Mouse (Mus musculus) urinary bladder, postnatal 14 days (tissue): ENCODE data around the gene Pard3.

Experiments used
- DNase-seq: peaks from one replicate; pipeline ENCODE4 v3.0.0; 2021; ENCODE audit warnings: low spot score

Pard3 gene

GRCm38 (mm10) chr8:127608541-127609270 is 545.0 kb downstream of the Pard3 start:
- no peak for DNase-seq

- no peak for DNase-seq
Observed at GRCm38 (mm10) chr8:127609316-127609715, 545.6 kb downstream of the Pard3 start.

- no peak for DNase-seq
Observed at GRCm38 (mm10) chr8:127614206-127614605, 550.5 kb downstream of the Pard3 start.

GRCm38 (mm10) chr8:127616681-127617080 is 553.0 kb downstream of the Pard3 start:
- DNase-seq, result no peak

GRCm38 (mm10) chr8:127622137-127622536 is 558.4 kb downstream of the Pard3 start:
- no peak for DNase-seq

- DNase-seq, result no peak
Observed at GRCm38 (mm10) chr8:127638232-127639087, 574.8 kb downstream of the Pard3 start.

GRCm38 (mm10) chr8:127639088-127639453 is 575.4 kb downstream of the Pard3 start:
- DNase-seq, result no peak

GRCm38 (mm10) chr8:127655559-127655958 is 591.9 kb downstream of the Pard3 start:
- no peak for DNase-seq
